8 mouse cellular contexts compared by ENCODE assay signal in genomic region chr6:13835720-13836665, GRCm38 (mm10). TPM values are rescaled to one million over a fixed set of nuclear protein-coding genes. Genes with fewer than 3 reads are reported as not detected.
DNase-seq lines count a peak whose midpoint lies in the region; ATAC-seq and TF ChIP-seq lines count a peak whose summit lies in the region.

No protein-coding gene starts in this region.

- no peak for TF ChIP-seq CTCF in intestine, postnatal 0 days (IDR thresholded peaks at IDR 0.05; ENCODE audit: low read depth)

- no peaks in the 10 kb centered on the region for H3K27me3 ChIP-seq in forebrain, embryonic 11.5 days (ENCODE audit: control insufficient read depth, insufficient read depth, low read length)
- H3K27me3 ChIP-seq in neural tube, embryonic 14.5 days (ENCODE audit: control insufficient read depth, insufficient read depth, low read length) = no peaks in the 10 kb centered on the region
- no peaks in the 10 kb centered on the region for H3K27me3 ChIP-seq in intestine, postnatal 0 days (replicated peaks; ENCODE audit: control insufficient read depth, insufficient read depth, low read length)

- H3K27ac ChIP-seq in forebrain, embryonic 11.5 days (ENCODE audit: low read depth, low read length) = no peak overlapping the region
- peak overlapping the region; percentile 100 for H3K27ac ChIP-seq in neural tube, embryonic 14.5 days (ENCODE audit: low read depth, low read length)
- no peak overlapping the region for H3K27ac ChIP-seq in intestine, postnatal 0 days (ENCODE audit: low read depth, low read length)

- WGBS in forebrain, embryonic 11.5 days = 46% methylated on average over 17 of the region's 17 CpGs
- WGBS in neural tube, embryonic 14.5 days = 44% methylated on average over 17 of the region's 17 CpGs
- 74% methylated on average over 17 of the region's 17 CpGs for WGBS in intestine, postnatal 0 days

- H3K4me3 ChIP-seq in forebrain, embryonic 11.5 days (ENCODE audit: low read depth, low read length) = no peak overlapping the region
- peak overlapping the region; percentile 81 for H3K4me3 ChIP-seq in neural tube, embryonic 14.5 days (ENCODE audit: low read depth, low read length)
- H3K4me3 ChIP-seq in intestine, postnatal 0 days (ENCODE audit: low read depth, low read length) = no peak overlapping the region

- no peaks in the 10 kb centered on the region for H3K9me3 ChIP-seq in forebrain, embryonic 11.5 days (ENCODE audit: control insufficient read depth, low read length)
- H3K9me3 ChIP-seq in neural tube, embryonic 14.5 days (ENCODE audit: control insufficient read depth, low read length) = no peaks in the 10 kb centered on the region
- H3K9me3 ChIP-seq in intestine, postnatal 0 days (ENCODE audit: control insufficient read depth) = no peaks in the 10 kb centered on the region

- no peak for ATAC-seq in forebrain, embryonic 11.5 days (replicated peaks; ENCODE audit: low FRiP score)
- peak; percentile 45 for ATAC-seq in neural tube, embryonic 14.5 days (ENCODE audit: low read depth)
- ATAC-seq in intestine, postnatal 0 days = no peak

- H3K36me3 ChIP-seq in forebrain, embryonic 11.5 days (ENCODE audit: control insufficient read depth, insufficient read depth, low read length) = no peaks in the 10 kb centered on the region
- H3K36me3 ChIP-seq in neural tube, embryonic 14.5 days (ENCODE audit: control insufficient read depth, insufficient read depth, low read length) = no peaks in the 10 kb centered on the region
- no peaks in the 10 kb centered on the region for H3K36me3 ChIP-seq in intestine, postnatal 0 days (ENCODE audit: control insufficient read depth, insufficient read depth)

- no peaks in the 10 kb centered on the region for H3K4me1 ChIP-seq in forebrain, embryonic 11.5 days (replicated peaks; ENCODE audit: control insufficient read depth, insufficient read depth, low read length)
- peaks cover 23% of the 10 kb centered on the region for H3K4me1 ChIP-seq in neural tube, embryonic 14.5 days (ENCODE audit: control insufficient read depth, insufficient read depth, low read length)
- no peaks in the 10 kb centered on the region for H3K4me1 ChIP-seq in intestine, postnatal 0 days (replicated peaks; ENCODE audit: control insufficient read depth, insufficient read depth, low read length)

- 0 out of 2 replicates have a peak overlapping the region, but pooled peaks have one; percentile 14 for H3K9ac ChIP-seq in forebrain, embryonic 11.5 days (ENCODE audit: low read length)
- H3K9ac ChIP-seq in neural tube, embryonic 14.5 days (replicated peaks; ENCODE audit: low read depth, low read length) = peak overlapping the region; percentile 99
- no peak overlapping the region for H3K9ac ChIP-seq in intestine, postnatal 0 days (ENCODE audit: low read depth, low read length)

- peak overlapping the region; percentile 19; the same call in 1 of the 2 replicates for H3K4me2 ChIP-seq in forebrain, embryonic 11.5 days (ENCODE audit: low read depth, low read length, severe bottlenecking)
- peak overlapping the region; percentile 89 for H3K4me2 ChIP-seq in neural tube, embryonic 14.5 days (ENCODE audit: low read depth, low read length)
- H3K4me2 ChIP-seq in intestine, postnatal 0 days (replicated peaks; ENCODE audit: low read depth) = no peak overlapping the region

- DNase-seq in cerebellum, adult 9-10 months = peak; percentile 88
- DNase-seq in forebrain, embryonic 11.5 days (ENCODE audit: low spot score) = no peak
- peak; percentile 20 for DNase-seq in layer of hippocampus, adult 9-10 months (ENCODE audit: low spot score)
- no peak for DNase-seq in adipocyte (ENCODE audit: low spot score)
- no peak for DNase-seq in gastrocnemius, adult 8-10 months (ENCODE audit: low spot score in 2 of 2)
- no peak for DNase-seq in spleen, postnatal 10 days (ENCODE audit: low spot score in 2 of 2)

RNA-seq across cellular contexts. Expression of gene Gpr85, which starts 3.7 kb away (rescaled TPM):
- polyA plus RNA-seq in forebrain, embryonic 11.5 days (2014; fragmentation: Nextera tagmentation; extraction: Ambion mirVana) = 13.3 and 16.4 TPM in 2 replicates
- 138 and 146 TPM in 2 replicates for polyA plus RNA-seq in neural tube, embryonic 14.5 days (2014; fragmentation: Nextera tagmentation; extraction: Ambion mirVana)
- 2.8 and 3.9 TPM in 2 replicates for polyA plus RNA-seq in intestine, postnatal 0 days (2015; fragmentation: Nextera tagmentation; extraction: Ambion mirVana)
- under 1 TPM in 3 of 4 experiments, not detected in 1; 0.10 to 0.56 (median 0.31) TPM for total RNA-seq in gastrocnemius, adult 8-10 months (2022)

RNA-seq across cellular contexts. Expression of gene 2610001J05Rik, which starts 35.3 kb away (rescaled TPM):
- 80.8 and 87.1 TPM in 2 replicates for polyA plus RNA-seq in forebrain, embryonic 11.5 days (2014; fragmentation: Nextera tagmentation; extraction: Ambion mirVana)
- polyA plus RNA-seq in neural tube, embryonic 14.5 days (2014; fragmentation: Nextera tagmentation; extraction: Ambion mirVana) = 65.9 and 68.2 TPM in 2 replicates
- polyA plus RNA-seq in intestine, postnatal 0 days (2015; fragmentation: Nextera tagmentation; extraction: Ambion mirVana) = 95.4 and 106 TPM in 2 replicates
- total RNA-seq in gastrocnemius, adult 8-10 months (2022) = 10 to 100 TPM; 30.3 to 38.3 (median 36.3) TPM

Comparison
In these comparisons a context has a peak if more than half of its experiments do, and no peak if none do; other contexts are left out.
1. DNase-seq: peak in cerebellum, adult 9-10 months (single experiment) and layer of hippocampus, adult 9-10 months (single experiment); none in forebrain, embryonic 11.5 days (single experiment), adipocyte (single experiment), gastrocnemius, adult 8-10 months (0 of 2) and spleen, postnatal 10 days (0 of 2).